Mouse (Mus musculus) hindbrain, embryonic 10.5 days (tissue): ENCODE measurements around the gene Ptprn2. TPM values are rescaled to one million over a fixed set of nuclear protein-coding genes. Genes with fewer than 3 reads are reported as not detected.

ENCODE experiments used
- DNase-seq: peaks from one replicate; pipeline ENCODE4 v3.0.0-alpha.2; 2017; ENCODE audit warnings: low spot score
- H3K27ac ChIP-seq: fragments of 300-500 bp; sonication (generic); 2 replicates; pipeline ENCODE4 v1.5.1; 2016; ENCODE audit warnings: mild to moderate bottlenecking, moderate library complexity
- H3K27me3 ChIP-seq: fragments of 300-500 bp; sonication (generic); 2 replicates; pipeline ENCODE4 v1.6.1; 2016; ENCODE audit warnings: mild to moderate bottlenecking; ENCODE audit not compliant: poor library complexity, insufficient read depth, severe bottlenecking
- H3K36me3 ChIP-seq: fragments of 300-500 bp; sonication (generic); 2 replicates; pipeline ENCODE4 v1.6.1; 2016; ENCODE audit warnings: mild to moderate bottlenecking, moderate library complexity
- H3K4me1 ChIP-seq: fragments of 300-500 bp; sonication (generic); replicated peaks from 2 replicates; pipeline ENCODE4 v1.6.1; 2016; ENCODE audit warnings: mild to moderate bottlenecking
- H3K4me3 ChIP-seq: fragments of 300-500 bp; sonication (generic); 2 replicates; pipeline ENCODE4 v1.5.1; 2016; ENCODE audit warnings: mild to moderate bottlenecking, moderate library complexity
- H3K9me3 ChIP-seq: fragments of 300-500 bp; sonication (generic); 2 replicates; pipeline ENCODE4 v1.6.1; 2016; ENCODE audit warnings: mild to moderate bottlenecking, moderate library complexity
- WGBS: fragments of 180-500 bp; shearing (Covaris S2); methylation state at CpG from one replicate; pipeline ENCODE4 v1.1.7; 2016; 5-methylcytosine and 5-hydroxymethylcytosine counted together
- polyA plus RNA-seq: library from polyadenylated mRNA; unstranded; fragments of >200 nt; fragmentation: Nextera tagmentation; extraction: Ambion mirVana; gene quantifications from 2 replicates; pipeline ENCODE4 v1.2.1, GENCODE M21; 2016

Ptprn2 gene
- polyA plus RNA-seq, 1 experiment from 2014 or later = 6.4 TPM

GRCm38 (mm10) chr12:117265211-117265610, 779.7 kb downstream of the Ptprn2 start:
- WGBS = 38% methylated on average over 1 of the region's 1 CpGs
- Histone ChIP-seq H3K4me1 (peaks cover 56% of the 10 kb centered on the region), H3K9me3 (no peaks in the 10 kb centered on the region), H3K27ac (peak overlapping the region; percentile 78), H3K27me3 (no peaks in the 10 kb centered on the region), H3K36me3 (peaks cover 79% of the 10 kb centered on the region), H3K4me3 (no peak overlapping the region)
- no peak for DNase-seq

DNA sequence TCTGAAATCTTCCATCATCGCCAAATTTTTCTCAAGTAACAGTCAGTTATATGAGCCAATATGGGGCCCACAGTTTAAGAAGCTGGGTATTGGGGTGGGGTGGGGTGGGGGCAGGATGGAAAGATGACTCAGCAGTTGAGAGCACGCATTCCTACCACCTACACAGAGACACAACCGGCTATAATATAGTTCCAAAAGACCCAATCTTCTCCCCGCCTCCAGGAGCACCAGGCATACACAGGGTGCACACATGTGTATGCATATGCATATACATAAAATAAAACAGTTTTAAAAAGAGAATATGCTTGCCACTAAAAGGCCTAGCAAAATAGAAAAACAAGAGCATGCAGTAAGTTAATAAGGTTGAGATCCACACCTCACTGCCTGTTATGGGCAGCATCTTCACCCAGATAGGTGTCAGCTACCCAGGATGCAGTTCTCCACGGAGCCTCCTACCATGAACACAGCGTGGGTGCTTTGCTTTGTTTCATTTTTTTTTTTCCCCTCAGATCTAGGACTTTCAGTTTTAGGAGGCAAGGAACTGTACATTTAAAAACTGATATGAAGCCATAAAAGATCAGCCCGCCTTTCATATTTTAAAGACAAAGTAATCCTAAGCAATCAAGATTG, 783.1 kb downstream of the Ptprn2 start:
- Histone ChIP-seq H3K9me3 (no peaks in the 10 kb centered on the region), H3K4me3 (no peak overlapping the region), H3K36me3 (peaks cover 80% of the 10 kb centered on the region), H3K27me3 (no peaks in the 10 kb centered on the region), H3K4me1 (peaks cover 47% of the 10 kb centered on the region), H3K27ac (no peak overlapping the region)
- WGBS = 85% methylated on average over 7 of the region's 7 CpGs
- DNase-seq = no peak

GRCm38 (mm10) chr12:117269310-117269709, 783.8 kb downstream of the Ptprn2 start:
- no peaks in the 10 kb centered on the region for H3K9me3 ChIP-seq
- H3K4me1 ChIP-seq = peaks cover 43% of the 10 kb centered on the region
- H3K36me3 ChIP-seq = peaks cover 87% of the 10 kb centered on the region
- WGBS = 87% methylated on average over 4 of the region's 4 CpGs
- H3K27ac ChIP-seq = 0 out of 2 replicates have a peak overlapping the region, but pooled peaks have one; percentile 16
- H3K4me3 ChIP-seq = no peak overlapping the region
- no peaks in the 10 kb centered on the region for H3K27me3 ChIP-seq
- no peak for DNase-seq

DNA sequence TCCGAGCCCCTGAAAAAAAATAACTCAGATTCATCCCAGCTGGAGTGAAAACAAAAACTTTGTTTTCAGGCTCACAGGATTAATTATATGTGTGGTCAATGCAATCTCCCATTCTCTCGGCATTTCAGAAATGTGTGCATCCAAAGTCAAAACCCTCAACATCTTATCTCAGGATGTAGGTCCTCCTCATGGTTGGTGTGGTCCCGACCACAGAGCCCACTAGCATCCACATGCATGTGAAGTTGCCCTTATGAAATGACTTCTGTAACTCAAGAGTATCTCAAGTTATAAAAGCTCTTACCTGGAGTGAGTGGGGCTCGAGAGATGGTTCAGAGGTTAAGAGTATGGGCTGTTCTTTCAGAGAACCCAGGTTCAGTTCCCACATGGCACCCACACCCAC, 784.7 kb downstream of the Ptprn2 start:
- H3K27ac ChIP-seq = no peak overlapping the region
- H3K9me3 ChIP-seq = no peaks in the 10 kb centered on the region
- H3K36me3 ChIP-seq = peaks cover 94% of the 10 kb centered on the region
- 86% methylated on average over 4 of the region's 4 CpGs for WGBS
- DNase-seq = no peak
- H3K4me3 ChIP-seq = no peak overlapping the region
- H3K27me3 ChIP-seq = no peaks in the 10 kb centered on the region
- peaks cover 38% of the 10 kb centered on the region for H3K4me1 ChIP-seq

GRCm38 (mm10) chr12:117273166-117273565, 787.6 kb downstream of the Ptprn2 start:
- no peak overlapping the region for H3K4me3 ChIP-seq
- peak overlapping the region; percentile 73 for H3K27ac ChIP-seq
- 27% methylated on average over 4 of the region's 4 CpGs for WGBS
- H3K4me1 ChIP-seq = peaks cover 31% of the 10 kb centered on the region
- no peaks in the 10 kb centered on the region for H3K27me3 ChIP-seq
- DNase-seq = no peak
- H3K9me3 ChIP-seq = no peaks in the 10 kb centered on the region
- H3K36me3 ChIP-seq = peaks cover 100% of the 10 kb centered on the region

DNA sequence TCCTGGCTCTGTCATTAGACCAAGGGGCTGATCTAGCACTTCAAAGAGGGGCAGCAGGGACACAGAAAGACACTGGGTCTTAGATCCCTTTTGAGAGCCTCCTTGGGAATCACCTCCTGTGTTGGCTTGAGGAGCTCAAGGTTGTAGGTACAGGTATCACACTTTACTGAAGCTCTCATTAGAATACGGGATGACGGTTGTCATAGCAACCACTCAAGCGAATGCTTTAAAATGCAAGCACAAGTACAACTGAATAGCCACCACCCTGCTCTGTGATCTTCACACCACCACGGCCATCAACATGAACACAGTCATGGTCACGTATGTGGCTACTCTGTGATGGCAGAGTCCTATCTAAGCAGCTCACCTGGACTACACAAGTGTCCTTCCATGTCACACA, 789.1 kb downstream of the Ptprn2 start:
- DNase-seq = no peak
- H3K27ac ChIP-seq = no peak overlapping the region

GRCm38 (mm10) chr12:117280790-117281189, 795.3 kb downstream of the Ptprn2 start:
- Histone ChIP-seq H3K4me1 (no peaks in the 10 kb centered on the region), H3K36me3 (peaks cover 70% of the 10 kb centered on the region), H3K27ac (no peak overlapping the region), H3K9me3 (0 out of 2 replicates have a peak, but pooled peaks cover 3% of the 10 kb centered on the region), H3K4me3 (no peak overlapping the region), H3K27me3 (no peaks in the 10 kb centered on the region)
- no peak for DNase-seq
- WGBS = 93% methylated on average over 3 of the region's 3 CpGs

More for the DNA sequence above, 789.1 kb downstream of the Ptprn2 start:
- Histone ChIP-seq H3K9me3 (no peaks in the 10 kb centered on the region), H3K4me1 (peaks cover 27% of the 10 kb centered on the region), H3K27me3 (no peaks in the 10 kb centered on the region), H3K4me3 (no peak overlapping the region), H3K36me3 (peaks cover 100% of the 10 kb centered on the region)
- WGBS = 86% methylated on average over 5 of the region's 5 CpGs

GRCm38 (mm10) chr12:117282659-117283058, 797.1 kb downstream of the Ptprn2 start:
- H3K27me3 ChIP-seq = no peaks in the 10 kb centered on the region
- H3K27ac ChIP-seq = no peak overlapping the region
- H3K36me3 ChIP-seq = peaks cover 52% of the 10 kb centered on the region
- no peak for DNase-seq
- 89% methylated on average over 2 of the region's 2 CpGs for WGBS
- H3K4me1 ChIP-seq = no peaks in the 10 kb centered on the region
- 0 out of 2 replicates have a peak, but pooled peaks cover 3% of the 10 kb centered on the region for H3K9me3 ChIP-seq
- H3K4me3 ChIP-seq = no peak overlapping the region

DNA sequence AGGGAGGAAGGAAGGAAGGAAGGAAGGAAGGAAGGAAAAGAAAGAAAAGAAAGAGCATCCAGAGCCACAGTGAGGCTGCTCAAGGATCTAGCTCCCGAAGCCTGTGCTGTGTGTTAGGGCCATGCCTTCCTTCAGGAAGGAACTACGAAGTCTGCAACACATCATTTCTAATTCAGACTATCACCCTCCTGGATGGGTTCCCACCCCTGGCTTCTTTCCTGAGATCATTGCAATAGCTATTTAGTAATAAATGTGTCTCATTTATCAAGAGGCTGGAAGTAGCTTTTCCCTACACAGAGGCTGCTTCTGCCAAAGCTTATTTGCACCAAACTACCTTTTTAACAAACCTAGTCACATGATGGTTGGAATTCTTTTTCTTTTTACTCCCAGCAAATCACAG, 801.9 kb downstream of the Ptprn2 start:
- H3K36me3 ChIP-seq = peaks cover 16% of the 10 kb centered on the region
- H3K27me3 ChIP-seq = no peaks in the 10 kb centered on the region
- DNase-seq = no peak
- WGBS = 84% methylated on average over 2 of the region's 2 CpGs
- H3K27ac ChIP-seq = no peak overlapping the region
- no peak overlapping the region for H3K4me3 ChIP-seq
- no peaks in the 10 kb centered on the region for H3K9me3 ChIP-seq
- H3K4me1 ChIP-seq = peaks cover 13% of the 10 kb centered on the region

GRCm38 (mm10) chr12:117291943-117292342, 806.4 kb downstream of the Ptprn2 start:
- H3K36me3 ChIP-seq = no peaks in the 10 kb centered on the region
- no peak overlapping the region for H3K27ac ChIP-seq
- 73% methylated on average over 3 of the region's 3 CpGs for WGBS
- no peaks in the 10 kb centered on the region for H3K9me3 ChIP-seq
- H3K4me3 ChIP-seq = no peak overlapping the region
- peaks cover 13% of the 10 kb centered on the region for H3K4me1 ChIP-seq
- no peaks in the 10 kb centered on the region for H3K27me3 ChIP-seq
- DNase-seq = no peak

- DNase-seq = no peak
- WGBS = 62% methylated on average over 2 of the region's 2 CpGs
- Histone ChIP-seq H3K27me3 (no peaks in the 10 kb centered on the region), H3K36me3 (no peaks in the 10 kb centered on the region), H3K27ac (no peak overlapping the region), H3K4me1 (peaks cover 4% of the 10 kb centered on the region), H3K9me3 (no peaks in the 10 kb centered on the region), H3K4me3 (no peak overlapping the region)
These were observed 811.3 kb downstream of the Ptprn2 start for GRCm38 (mm10) chr12:117296792-117297191.

DNA sequence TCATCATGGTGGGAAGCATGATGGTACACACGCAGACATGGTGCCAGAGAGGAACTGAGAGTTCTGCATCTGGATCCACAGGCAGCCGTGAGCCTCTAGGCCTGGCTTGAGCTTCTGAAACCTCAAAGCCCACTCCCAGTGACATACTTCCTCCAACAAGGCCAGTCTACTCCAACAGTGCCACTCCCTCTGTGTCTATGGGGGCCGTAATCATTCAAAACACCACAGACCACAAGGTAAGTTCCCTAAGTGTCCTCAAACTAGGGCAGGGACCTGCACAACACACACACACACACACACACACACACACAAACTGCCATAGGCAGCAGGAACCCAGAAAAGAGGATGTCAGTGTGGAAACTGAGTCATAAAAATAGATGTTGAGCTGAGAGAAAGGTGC, 813.6 kb downstream of the Ptprn2 start:
- H3K4me3 ChIP-seq = no peak overlapping the region
- 94% methylated on average over 3 of the region's 3 CpGs for WGBS
- no peaks in the 10 kb centered on the region for H3K9me3 ChIP-seq
- H3K36me3 ChIP-seq = no peaks in the 10 kb centered on the region
- H3K27me3 ChIP-seq = no peaks in the 10 kb centered on the region
- DNase-seq = no peak
- H3K4me1 ChIP-seq = peaks cover 2% of the 10 kb centered on the region; the same call in 1 of the 2 replicates
- H3K27ac ChIP-seq = no peak overlapping the region

- no peak for DNase-seq
- H3K4me3 ChIP-seq = no peak overlapping the region
- no peaks in the 10 kb centered on the region for H3K27me3 ChIP-seq
- no peaks in the 10 kb centered on the region for H3K36me3 ChIP-seq
- no peaks in the 10 kb centered on the region for H3K9me3 ChIP-seq
- H3K4me1 ChIP-seq = peaks cover 24% of the 10 kb centered on the region
- 68% methylated on average over 17 of the region's 17 CpGs for WGBS
- H3K27ac ChIP-seq = peak overlapping the region; percentile 69
These were observed 819.5 kb downstream of the Ptprn2 start for GRCm38 (mm10) chr12:117304751-117305624.
